Mouse (Mus musculus): ENCODE measurements around the gene Tmem132b.

The Tmem132b gene

GRCm38 (mm10) chr5:125579153-125579552 lies 47.6 kb downstream of the Tmem132b start:
- no peak for DNase-seq (ENCODE audit: low spot score)

- DNase-seq (ENCODE audit: low spot score) = no peak
Measured at GRCm38 (mm10) chr5:125583298-125583697, 51.7 kb downstream of the Tmem132b start.

- DNase-seq (ENCODE audit: low spot score) = no peak
Measured at GRCm38 (mm10) chr5:125583836-125584235, 52.3 kb downstream of the Tmem132b start.

GRCm38 (mm10) chr5:125585211-125585610 lies 53.6 kb downstream of the Tmem132b start:
- DNase-seq (ENCODE audit: low spot score) = no peak

GRCm38 (mm10) chr5:125588203-125588602 lies 56.6 kb downstream of the Tmem132b start:
- DNase-seq (ENCODE audit: low spot score) = no peak

GRCm38 (mm10) chr5:125588876-125589667 lies 57.5 kb downstream of the Tmem132b start:
- DNase-seq (ENCODE audit: low spot score) = no peak

- no peak for DNase-seq (ENCODE audit: low spot score)
Measured at GRCm38 (mm10) chr5:125598056-125598455, 66.5 kb downstream of the Tmem132b start.

GRCm38 (mm10) chr5:125607146-125607545 lies 75.6 kb downstream of the Tmem132b start:
- no peak for DNase-seq (ENCODE audit: low spot score)

- no peak for DNase-seq (ENCODE audit: low spot score)
Measured at GRCm38 (mm10) chr5:125609968-125610367, 78.4 kb downstream of the Tmem132b start.

GRCm38 (mm10) chr5:125612460-125612859 lies 80.9 kb downstream of the Tmem132b start:
- DNase-seq (ENCODE audit: low spot score) = no peak

GRCm38 (mm10) chr5:125613136-125613535 lies 81.6 kb downstream of the Tmem132b start:
- DNase-seq (ENCODE audit: low spot score) = no peak

GRCm38 (mm10) chr5:125614348-125614747 lies 82.8 kb downstream of the Tmem132b start:
- no peak for DNase-seq (ENCODE audit: low spot score)

- DNase-seq (ENCODE audit: low spot score) = no peak
Measured at GRCm38 (mm10) chr5:125617050-125617449, 85.5 kb downstream of the Tmem132b start.

- DNase-seq (ENCODE audit: low spot score) = no peak
Measured at GRCm38 (mm10) chr5:125627816-125628348, 96.3 kb downstream of the Tmem132b start.

- no peak for DNase-seq (ENCODE audit: low spot score)
Measured at GRCm38 (mm10) chr5:125634666-125635065, 103.1 kb downstream of the Tmem132b start.

GRCm38 (mm10) chr5:125640966-125641365 lies 109.4 kb downstream of the Tmem132b start:
- DNase-seq (ENCODE audit: low spot score) = no peak

GRCm38 (mm10) chr5:125641531-125642147 lies 110.1 kb downstream of the Tmem132b start:
- DNase-seq (ENCODE audit: low spot score) = no peak

- no peak for DNase-seq (ENCODE audit: low spot score)
Measured at GRCm38 (mm10) chr5:125648236-125648635, 116.7 kb downstream of the Tmem132b start.

- no peak for DNase-seq (ENCODE audit: low spot score)
Measured at GRCm38 (mm10) chr5:125649982-125650381, 118.4 kb downstream of the Tmem132b start.

GRCm38 (mm10) chr5:125658101-125658500 lies 126.5 kb downstream of the Tmem132b start:
- DNase-seq (ENCODE audit: low spot score) = no peak

GRCm38 (mm10) chr5:125658959-125659749 lies 127.6 kb downstream of the Tmem132b start:
- DNase-seq (ENCODE audit: low spot score) = no peak

- no peak for DNase-seq (ENCODE audit: low spot score)
Measured at GRCm38 (mm10) chr5:125675623-125676022, 144.0 kb downstream of the Tmem132b start.

All from T-cell, adult 2 months (primary cell).